Mouse (Mus musculus) forebrain, embryonic 13.5 days (tissue): ENCODE measurements around the gene Mroh7. TPM values are rescaled to one million over a fixed set of nuclear protein-coding genes. Genes with fewer than 3 reads are reported as not detected.

ENCODE experiments used
- polyA plus RNA-seq: library from polyadenylated mRNA; unstranded; fragments of >200 nt; fragmentation: Nextera tagmentation; extraction: Ambion mirVana; gene quantifications from 2 replicates; pipeline ENCODE4 v1.2.1, GENCODE M21; 2015

The Mroh7 gene
- polyA plus RNA-seq, 1 experiment from 2014 or later = 0.80 TPM

Other genes with a start within 250 kb of the Mroh7 start
- not detected in 2 replicates for gene Bsnd, start 238.6 kb downstream of the Mroh7 start, polyA plus RNA-seq
- 6.5 and 8.5 TPM in 2 replicates for gene Dhcr24, start 169.9 kb downstream of the Mroh7 start, polyA plus RNA-seq
- 0.20 TPM in 1 of 2 replicates, not detected in the other for gene Lexm, start 113.7 kb downstream of the Mroh7 start, polyA plus RNA-seq
- 0.14 and 0.25 TPM in 2 replicates for gene Ttc22, start 108.5 kb downstream of the Mroh7 start, polyA plus RNA-seq
- 11.8 and 12.3 TPM in 2 replicates for gene Pars2, start 79.9 kb downstream of the Mroh7 start, polyA plus RNA-seq
- gene Ttc4, start 52.0 kb downstream of the Mroh7 start, polyA plus RNA-seq = 93.0 and 112 TPM in 2 replicates
- gene Fam151a, start 3.0 kb upstream of the Mroh7 start, polyA plus RNA-seq = not detected in 2 replicates
- gene Acot11, start 74.1 kb upstream of the Mroh7 start, polyA plus RNA-seq = 0.63 and 0.94 TPM in 2 replicates
- 168 and 173 TPM in 2 replicates for gene Ssbp3, start 179.8 kb upstream of the Mroh7 start, polyA plus RNA-seq